Mouse (Mus musculus) cerebellum, adult 9-11 months (tissue): ENCODE results near the gene Psmd12.

ENCODE experiments used
- DNase-seq: peaks from one replicate; pipeline ENCODE4 v3.0.0; 2022

Gene Psmd12

GRCm38 (mm10) chr11:107479053-107479861 lies at the start of gene Psmd12:
TSS of gene Psmd12 (plus strand) at chr11:107479484.
- peak; percentile 95 for DNase-seq

- no peak for DNase-seq
Measured at GRCm38 (mm10) chr11:107431197-107431965, 47.9 kb upstream of the Psmd12 start.

GRCm38 (mm10) chr11:107435776-107436449 lies 43.4 kb upstream of the Psmd12 start:
- DNase-seq = no peak

GRCm38 (mm10) chr11:107437723-107438122 lies 41.6 kb upstream of the Psmd12 start:
- no peak for DNase-seq

GRCm38 (mm10) chr11:107438140-107438539 lies 41.1 kb upstream of the Psmd12 start:
- DNase-seq = no peak

- no peak for DNase-seq
Measured at GRCm38 (mm10) chr11:107441050-107441449, 38.2 kb upstream of the Psmd12 start.

- no peak for DNase-seq
Measured at GRCm38 (mm10) chr11:107443121-107444095, 35.9 kb upstream of the Psmd12 start.

- peak; percentile 81 for DNase-seq
Measured at GRCm38 (mm10) chr11:107445683-107446082, 33.6 kb upstream of the Psmd12 start.

GRCm38 (mm10) chr11:107446650-107447049 lies 32.6 kb upstream of the Psmd12 start:
- DNase-seq = no peak

GRCm38 (mm10) chr11:107447349-107447748 lies 31.9 kb upstream of the Psmd12 start:
- no peak for DNase-seq

GRCm38 (mm10) chr11:107447915-107448314 lies 31.4 kb upstream of the Psmd12 start:
- DNase-seq = no peak

- no peak for DNase-seq
Measured at GRCm38 (mm10) chr11:107449169-107449910, 29.9 kb upstream of the Psmd12 start.

- no peak for DNase-seq
Measured at GRCm38 (mm10) chr11:107450097-107450496, 29.2 kb upstream of the Psmd12 start.

- DNase-seq = no peak
Measured at GRCm38 (mm10) chr11:107451106-107451505, 28.2 kb upstream of the Psmd12 start.

- no peak for DNase-seq
Measured at GRCm38 (mm10) chr11:107452053-107452452, 27.2 kb upstream of the Psmd12 start.

GRCm38 (mm10) chr11:107454546-107455462 lies 24.5 kb upstream of the Psmd12 start:
- no peak for DNase-seq

- DNase-seq = no peak
Measured at GRCm38 (mm10) chr11:107457282-107457681, 22.0 kb upstream of the Psmd12 start.

- no peak for DNase-seq
Measured at GRCm38 (mm10) chr11:107458286-107458685, 21.0 kb upstream of the Psmd12 start.

GRCm38 (mm10) chr11:107458986-107459385 lies 20.3 kb upstream of the Psmd12 start:
- no peak for DNase-seq

GRCm38 (mm10) chr11:107459828-107460227 lies 19.5 kb upstream of the Psmd12 start:
- no peak for DNase-seq
